Mouse (Mus musculus) CH12.LX (cell line): Measurements from ENCODE around the gene Specc1l. TPM values are rescaled to one million over a fixed set of nuclear protein-coding genes. Genes with fewer than 3 reads are reported as not detected.

Experiments used
- DNase-seq: peaks from one replicate; pipeline ENCODE4 v3.0.0-alpha.2; 2013; ENCODE audit errors: extremely low read depth
- H3K27ac ChIP-seq: 2 replicates; pipeline ENCODE4 v1.5.1; 2012; ENCODE audit warnings: low read depth, mild to moderate bottlenecking, control low read depth, moderate library complexity; ENCODE audit not compliant: insufficient read depth
- H3K27me3 ChIP-seq: replicated peaks from 2 replicates; pipeline ENCODE3; 2012; ENCODE audit warnings: inconsistent platforms
- H3K36me3 ChIP-seq, 2 experiments: replicated peaks in 1 of 2; 2 replicates each; pipeline versions ENCODE3 to v1.6.1; 2012; ENCODE audit warnings: inconsistent platforms in 1 of 2, low read length in 1 of 2, mild to moderate bottlenecking in 1 of 2, mixed read lengths in 1 of 2, moderate library complexity in 1 of 2; ENCODE audit not compliant: control insufficient read depth in 1 of 2, insufficient read depth in 1 of 2
- H3K4me1 ChIP-seq, 2 experiments: 2 replicates each; pipeline ENCODE4 v1.6.1; 2012; ENCODE audit warnings: inconsistent platforms in 1 of 2, moderate library complexity in 1 of 2; ENCODE audit not compliant: insufficient read depth in 2 of 2, control insufficient read depth in 1 of 2
- H3K4me2 ChIP-seq: 2 replicates; pipeline ENCODE4 v1.6.1; 2012; ENCODE audit warnings: low read depth, mild to moderate bottlenecking, control low read depth; ENCODE audit not compliant: poor library complexity, insufficient read depth, severe bottlenecking
- H3K4me3 ChIP-seq, 3 experiments: fragments of 150-350 bp in 1 of 3; sonication (generic) in 1 of 3; replicated peaks in 1 of 3; 2 replicates each; pipeline versions ENCODE3 to v1.5.1; 2011 to 2012; ENCODE audit warnings: low read depth in 2 of 3, low read length in 2 of 3, mild to moderate bottlenecking in 2 of 3, moderate library complexity in 2 of 3, control low read depth in 1 of 3, improper control_type of control experiment in 1 of 3, inconsistent platforms in 1 of 3, mixed read lengths in 1 of 3; ENCODE audit not compliant: poor library complexity in 1 of 3
- H3K79me2 ChIP-seq: replicated peaks from 2 replicates; pipeline ENCODE4 v1.6.1; 2012; ENCODE audit warnings: mild to moderate bottlenecking, moderate library complexity; ENCODE audit not compliant: control insufficient read depth, poor library complexity, insufficient read depth, severe bottlenecking; ENCODE audit errors: extremely low read depth
- H3K9ac ChIP-seq: 2 replicates; pipeline ENCODE4 v1.6.1; 2012; ENCODE audit warnings: low read depth, mild to moderate bottlenecking, control low read depth, moderate library complexity; ENCODE audit not compliant: insufficient read depth
- H3K9me3 ChIP-seq: replicated peaks from 2 replicates; pipeline ENCODE3; 2012; ENCODE audit warnings: low read length, inconsistent platforms, mixed read lengths
- BHLHE40 ChIP-seq: IDR thresholded peaks from 2 replicates; pipeline ENCODE4 v1.6.1; 2011; ENCODE audit warnings: mild to moderate bottlenecking, low read depth, low read length, improper control_type of control experiment
- CHD1 ChIP-seq: IDR thresholded peaks from 2 replicates; pipeline ENCODE4 v1.6.1; 2012; ENCODE audit warnings: low read depth, low read length, improper control_type of control experiment, inconsistent platforms
- CHD2 ChIP-seq: IDR thresholded peaks from 2 replicates; pipeline ENCODE4 v1.6.1; 2011; ENCODE audit warnings: low read length, improper control_type of control experiment
- CTCF ChIP-seq, 2 experiments: IDR thresholded peaks in 1 of 2; conservative IDR thresholded peaks in 1 of 2; 2 replicates each; pipeline ENCODE4 v1.5.1; 2011 to 2012; ENCODE audit warnings: low read depth in 2 of 2, low read length in 2 of 2, improper control_type of control experiment in 1 of 2, inconsistent platforms in 1 of 2, mild to moderate bottlenecking in 1 of 2, moderate library complexity in 1 of 2
- E2F4 ChIP-seq: IDR thresholded peaks from 2 replicates; pipeline ENCODE4 v1.6.1; 2011; ENCODE audit warnings: low read depth, low read length, improper control_type of control experiment; ENCODE audit not compliant: insufficient replicate concordance
- ELF1 ChIP-seq: IDR thresholded peaks from 2 replicates; pipeline ENCODE4 v1.6.1; 2014; ENCODE audit warnings: low read depth, mild to moderate bottlenecking, inconsistent platforms, low read length, improper control_type of control experiment
- EP300 ChIP-seq: IDR thresholded peaks from 2 replicates; pipeline ENCODE4 v1.6.1; 2011; ENCODE audit warnings: low read length, improper control_type of control experiment
- ETS1 ChIP-seq: conservative IDR thresholded peaks from 2 replicates; pipeline ENCODE4 v1.6.1; 2012; ENCODE audit warnings: low read depth, mild to moderate bottlenecking, inconsistent platforms, low read length, improper control_type of control experiment, moderate library complexity
- HCFC1 ChIP-seq: IDR thresholded peaks from 2 replicates; pipeline ENCODE4 v1.6.1; 2012; ENCODE audit warnings: low read depth, mild to moderate bottlenecking, inconsistent platforms, low read length, improper control_type of control experiment
- IRF4 ChIP-seq: IDR thresholded peaks from 2 replicates; pipeline ENCODE4 v1.6.1; 2014; ENCODE audit warnings: low read depth, mild to moderate bottlenecking, inconsistent platforms, low read length, improper control_type of control experiment
- JUN ChIP-seq: IDR thresholded peaks from 2 replicates; pipeline ENCODE4 v1.6.1; 2011; ENCODE audit warnings: low read depth, mild to moderate bottlenecking, low read length, improper control_type of control experiment, moderate library complexity; ENCODE audit not compliant: insufficient read depth
- JUND ChIP-seq: conservative IDR thresholded peaks from 2 replicates; pipeline ENCODE4 v1.6.1; 2011; ENCODE audit warnings: low read depth, low read length, improper control_type of control experiment
- KAT2A ChIP-seq: IDR thresholded peaks from 2 replicates; pipeline ENCODE4 v1.6.1; 2012; ENCODE audit warnings: low read length, improper control_type of control experiment, inconsistent platforms; ENCODE audit not compliant: insufficient replicate concordance
- MAFK ChIP-seq: IDR thresholded peaks from 2 replicates; pipeline ENCODE4 v1.6.1; 2011; ENCODE audit warnings: low read length, improper control_type of control experiment; ENCODE audit not compliant: insufficient replicate concordance
- MAX ChIP-seq: IDR thresholded peaks from 2 replicates; pipeline ENCODE4 v1.6.1; 2011; ENCODE audit warnings: low read length, improper control_type of control experiment
- MAZ ChIP-seq: IDR thresholded peaks from 2 replicates; pipeline ENCODE4 v1.6.1; 2012; ENCODE audit warnings: low read depth, mild to moderate bottlenecking, inconsistent platforms, low read length, improper control_type of control experiment, moderate library complexity
- MXI1 ChIP-seq: IDR thresholded peaks from 2 replicates; pipeline ENCODE4 v1.6.1; 2011; ENCODE audit warnings: mild to moderate bottlenecking, low read depth, low read length, improper control_type of control experiment
- MYC ChIP-seq: IDR thresholded peaks from 2 replicates; pipeline ENCODE4 v1.6.1; 2011; ENCODE audit warnings: low read depth, mild to moderate bottlenecking, improper control_type of control experiment, low read length
- NELFE ChIP-seq: IDR thresholded peaks from 2 replicates; pipeline ENCODE4 v1.6.1; 2011; ENCODE audit warnings: low read depth, low read length, improper control_type of control experiment
- NRF1 ChIP-seq: IDR thresholded peaks from 2 replicates; pipeline ENCODE4 v1.6.1; 2014; ENCODE audit warnings: low read depth, mild to moderate bottlenecking, inconsistent platforms, low read length, improper control_type of control experiment, moderate library complexity
- PAX5 ChIP-seq: IDR thresholded peaks from 2 replicates; pipeline ENCODE4 v1.6.1; 2012; ENCODE audit warnings: low read length, inconsistent platforms, mixed read lengths
- POLR2A ChIP-seq: IDR thresholded peaks from 2 replicates; pipeline ENCODE4 v1.6.1; 2011; ENCODE audit warnings: low read depth, mild to moderate bottlenecking, improper control_type of control experiment, low read length
- RCOR1 ChIP-seq: conservative IDR thresholded peaks from 2 replicates; pipeline ENCODE4 v1.6.1; 2012; ENCODE audit warnings: low read depth, mild to moderate bottlenecking, inconsistent platforms, low read length, improper control_type of control experiment
- SIN3A ChIP-seq: IDR thresholded peaks from 2 replicates; pipeline ENCODE4 v1.6.1; 2012; ENCODE audit warnings: low read length, improper control_type of control experiment, inconsistent platforms
- SMC3 ChIP-seq: IDR thresholded peaks from 2 replicates; pipeline ENCODE4 v1.6.1; 2011; ENCODE audit warnings: low read depth, low read length, improper control_type of control experiment
- TBP ChIP-seq: conservative IDR thresholded peaks from 2 replicates; pipeline ENCODE4 v1.6.1; 2011; ENCODE audit warnings: low read depth, low read length, improper control_type of control experiment
- UBTF ChIP-seq: IDR thresholded peaks from 2 replicates; pipeline ENCODE4 v1.6.1; 2012; ENCODE audit warnings: low read depth, mild to moderate bottlenecking, inconsistent platforms, low read length, improper control_type of control experiment, moderate library complexity
- USF1 ChIP-seq: IDR thresholded peaks from 2 replicates; pipeline ENCODE4 v1.6.1; 2014; ENCODE audit warnings: low read depth, mild to moderate bottlenecking, inconsistent platforms, low read length, improper control_type of control experiment
- USF2 ChIP-seq: conservative IDR thresholded peaks from 2 replicates; pipeline ENCODE4 v1.6.1; 2011; ENCODE audit warnings: low read depth, low read length, improper control_type of control experiment
- ZC3H11A ChIP-seq: IDR thresholded peaks from 2 replicates; pipeline ENCODE4 v1.6.1; 2012; ENCODE audit warnings: low read depth, mild to moderate bottlenecking, inconsistent platforms, low read length, improper control_type of control experiment
- ZMIZ1 ChIP-seq: IDR thresholded peaks from 2 replicates; pipeline ENCODE4 v1.6.1; 2012; ENCODE audit warnings: low read depth, mild to moderate bottlenecking, inconsistent platforms, low read length, improper control_type of control experiment
- dilution Hi-C: fragments of 300-500 bp; cut with MboI; formaldehyde crosslinking; loops from 2 replicates; pipeline ENCODE4 v1.14.3; 2020; ENCODE audit warnings: low sequenced_read_pairs; ENCODE audit not compliant: extremely low pct_unique_long_range_greater_than_20kb, extremely low pct_ligation_motif_present
- in situ Hi-C: fragments of 300-500 bp; cut with MboI; formaldehyde crosslinking; loops from 3 replicates; pipeline ENCODE4 v1.14.3; 2019; ENCODE audit warnings: low sequenced_read_pairs, low pct_ligation_motif_present, low pct_unique_long_range_greater_than_20kb, mixed read lengths
- polyA plus RNA-seq: library from polyadenylated mRNA; unstranded; fragments of >175 nt; gene quantifications from 2 replicates; pipeline ENCODE4 v1.2.1, GENCODE M21; 2012; ENCODE audit warnings: low read depth; ENCODE audit not compliant: insufficient read length
- total RNA-seq, 2 experiments: library from RNA; depleted of rRNA; stranded (reverse); fragments of 300-350 nt in 1 of 2; fragments of >200 nt in 1 of 2; gene quantifications; 2 replicates each; pipeline ENCODE4 v1.2.3; 2012 to 2014

Specc1l gene
- total and polyA plus RNA-seq, 3 experiments: 18.6 to 25.1 (median 21.1) TPM

- Histone ChIP-seq H3K36me3 (peaks cover 13 to 48% of the 10 kb centered on the region in 2 experiments), H3K4me2 (peak overlapping the region; percentile 8; the same call in 1 of the 2 replicates), H3K9me3 (no peaks in the 10 kb centered on the region), H3K27me3 (no peaks in the 10 kb centered on the region), H3K4me3 (no peak overlapping the region), H3K4me1 (peaks cover 65 to 97% of the 10 kb centered on the region in 2 experiments), H3K27ac (no peak overlapping the region), H3K79me2 (peaks cover 4% of the 10 kb centered on the region), H3K9ac (no peak overlapping the region)
- no peak for DNase-seq
- dilution Hi-C loops (no loop called here), in situ Hi-C loops (no loop called here)
- TF ChIP-seq CTCF (conservative IDR thresholded peaks at IDR 0.05 in 1 of 2, IDR thresholded peaks at IDR 0.05 in 1 of 2; ENCODE audit: low read depth in 2 of 2, low read length in 2 of 2) (no peak), CHD2 (no peak), MXI1 (0 out of 2 replicates have a peak, but pooled peaks have one; percentile 9)
These were observed 112.1 kb downstream of the Specc1l start for GRCm38 (mm10) chr10:75323986-75324385.

- Histone ChIP-seq H3K4me2 (peak overlapping the region; percentile 8; the same call in 1 of the 2 replicates), H3K4me1 (peaks cover 68 to 97% of the 10 kb centered on the region in 2 experiments), H3K36me3 (peaks cover 13 to 51% of the 10 kb centered on the region in 2 experiments), H3K9ac (no peak overlapping the region), H3K27me3 (no peaks in the 10 kb centered on the region), H3K9me3 (no peaks in the 10 kb centered on the region), H3K27ac (no peak overlapping the region), H3K4me3 (no peak overlapping the region), H3K79me2 (no peaks in the 10 kb centered on the region; the same call in none of the 2 replicates)
- dilution Hi-C loops (no loop called here), in situ Hi-C loops (no loop called here)
- no peak for DNase-seq
- TF ChIP-seq ETS1 (peak; percentile 66), ZMIZ1 (no peak), BHLHE40 (0 out of 2 replicates have a peak, but pooled peaks have one; percentile 9), USF1 (no peak), MXI1 (no peak), CHD2 (no peak), UBTF (no peak), TBP (no peak), EP300 (peak; percentile 67), HCFC1 (no peak), JUN (no peak), USF2 (no peak), POLR2A (no peak), SIN3A (no peak), CTCF (conservative IDR thresholded peaks at IDR 0.05 in 1 of 2, IDR thresholded peaks at IDR 0.05 in 1 of 2; ENCODE audit: low read depth in 2 of 2, low read length in 2 of 2) (no peak), JUND (no peak), IRF4 (0 out of 2 replicates have a peak, but pooled peaks have one; percentile 32), MAX (no peak), ELF1 (0 out of 2 replicates have a peak, but pooled peaks have one; percentile 30), NRF1 (no peak), MYC (no peak), ZC3H11A (no peak), MAFK (no peak), MAZ (no peak), NELFE (no peak), CHD1 (no peak), E2F4 (no peak), KAT2A (no peak), PAX5 (no peak), SMC3 (no peak), RCOR1 (no peak)
These were observed 112.5 kb downstream of the Specc1l start for GRCm38 (mm10) chr10:75324391-75324790.
